Mouse (Mus musculus) CH12.LX (cell line): ENCODE data around the gene Slc43a2. TPM values are rescaled to one million over a fixed set of nuclear protein-coding genes. Genes with fewer than 3 reads are reported as not detected.

Experiments
- DNase-seq: peaks from one replicate; pipeline ENCODE4 v3.0.0-alpha.2; 2013; ENCODE audit errors: extremely low read depth
- H3K27ac ChIP-seq: 2 replicates; pipeline ENCODE4 v1.5.1; 2012; ENCODE audit warnings: low read depth, mild to moderate bottlenecking, control low read depth, moderate library complexity; ENCODE audit not compliant: insufficient read depth
- H3K27me3 ChIP-seq: replicated peaks from 2 replicates; pipeline ENCODE3; 2012; ENCODE audit warnings: inconsistent platforms
- H3K36me3 ChIP-seq, 2 experiments: replicated peaks in 1 of 2; 2 replicates each; pipeline versions ENCODE3 to v1.6.1; 2012; ENCODE audit warnings: inconsistent platforms in 1 of 2, low read length in 1 of 2, mild to moderate bottlenecking in 1 of 2, mixed read lengths in 1 of 2, moderate library complexity in 1 of 2; ENCODE audit not compliant: control insufficient read depth in 1 of 2, insufficient read depth in 1 of 2
- H3K4me1 ChIP-seq, 2 experiments: 2 replicates each; pipeline ENCODE4 v1.6.1; 2012; ENCODE audit warnings: inconsistent platforms in 1 of 2, moderate library complexity in 1 of 2; ENCODE audit not compliant: insufficient read depth in 2 of 2, control insufficient read depth in 1 of 2
- H3K4me2 ChIP-seq: 2 replicates; pipeline ENCODE4 v1.6.1; 2012; ENCODE audit warnings: low read depth, mild to moderate bottlenecking, control low read depth; ENCODE audit not compliant: poor library complexity, insufficient read depth, severe bottlenecking
- H3K4me3 ChIP-seq, 3 experiments: fragments of 150-350 bp in 1 of 3; sonication (generic) in 1 of 3; replicated peaks in 1 of 3; 2 replicates each; pipeline versions ENCODE3 to v1.5.1; 2011 to 2012; ENCODE audit warnings: low read depth in 2 of 3, low read length in 2 of 3, mild to moderate bottlenecking in 2 of 3, moderate library complexity in 2 of 3, control low read depth in 1 of 3, improper control_type of control experiment in 1 of 3, inconsistent platforms in 1 of 3, mixed read lengths in 1 of 3; ENCODE audit not compliant: poor library complexity in 1 of 3
- H3K79me2 ChIP-seq: replicated peaks from 2 replicates; pipeline ENCODE4 v1.6.1; 2012; ENCODE audit warnings: mild to moderate bottlenecking, moderate library complexity; ENCODE audit not compliant: control insufficient read depth, poor library complexity, insufficient read depth, severe bottlenecking; ENCODE audit errors: extremely low read depth
- H3K9ac ChIP-seq: 2 replicates; pipeline ENCODE4 v1.6.1; 2012; ENCODE audit warnings: low read depth, mild to moderate bottlenecking, control low read depth, moderate library complexity; ENCODE audit not compliant: insufficient read depth
- H3K9me3 ChIP-seq: replicated peaks from 2 replicates; pipeline ENCODE3; 2012; ENCODE audit warnings: low read length, inconsistent platforms, mixed read lengths
- BHLHE40 ChIP-seq: IDR thresholded peaks from 2 replicates; pipeline ENCODE4 v1.6.1; 2011; ENCODE audit warnings: mild to moderate bottlenecking, low read depth, low read length, improper control_type of control experiment
- CHD2 ChIP-seq: IDR thresholded peaks from 2 replicates; pipeline ENCODE4 v1.6.1; 2011; ENCODE audit warnings: low read length, improper control_type of control experiment
- ELF1 ChIP-seq: IDR thresholded peaks from 2 replicates; pipeline ENCODE4 v1.6.1; 2014; ENCODE audit warnings: low read depth, mild to moderate bottlenecking, inconsistent platforms, low read length, improper control_type of control experiment
- EP300 ChIP-seq: IDR thresholded peaks from 2 replicates; pipeline ENCODE4 v1.6.1; 2011; ENCODE audit warnings: low read length, improper control_type of control experiment
- HCFC1 ChIP-seq: IDR thresholded peaks from 2 replicates; pipeline ENCODE4 v1.6.1; 2012; ENCODE audit warnings: low read depth, mild to moderate bottlenecking, inconsistent platforms, low read length, improper control_type of control experiment
- IRF4 ChIP-seq: IDR thresholded peaks from 2 replicates; pipeline ENCODE4 v1.6.1; 2014; ENCODE audit warnings: low read depth, mild to moderate bottlenecking, inconsistent platforms, low read length, improper control_type of control experiment
- KAT2A ChIP-seq: IDR thresholded peaks from 2 replicates; pipeline ENCODE4 v1.6.1; 2012; ENCODE audit warnings: low read length, improper control_type of control experiment, inconsistent platforms; ENCODE audit not compliant: insufficient replicate concordance
- MAFK ChIP-seq: IDR thresholded peaks from 2 replicates; pipeline ENCODE4 v1.6.1; 2011; ENCODE audit warnings: low read length, improper control_type of control experiment; ENCODE audit not compliant: insufficient replicate concordance
- MAX ChIP-seq: IDR thresholded peaks from 2 replicates; pipeline ENCODE4 v1.6.1; 2011; ENCODE audit warnings: low read length, improper control_type of control experiment
- MAZ ChIP-seq: IDR thresholded peaks from 2 replicates; pipeline ENCODE4 v1.6.1; 2012; ENCODE audit warnings: low read depth, mild to moderate bottlenecking, inconsistent platforms, low read length, improper control_type of control experiment, moderate library complexity
- MEF2A ChIP-seq: IDR thresholded peaks from 2 replicates; pipeline ENCODE4 v1.6.1; 2014; ENCODE audit warnings: low read depth, mild to moderate bottlenecking, inconsistent platforms, low read length, improper control_type of control experiment, borderline replicate concordance
- MXI1 ChIP-seq: IDR thresholded peaks from 2 replicates; pipeline ENCODE4 v1.6.1; 2011; ENCODE audit warnings: mild to moderate bottlenecking, low read depth, low read length, improper control_type of control experiment
- NELFE ChIP-seq: IDR thresholded peaks from 2 replicates; pipeline ENCODE4 v1.6.1; 2011; ENCODE audit warnings: low read depth, low read length, improper control_type of control experiment
- POLR2A ChIP-seq: IDR thresholded peaks from 2 replicates; pipeline ENCODE4 v1.6.1; 2011; ENCODE audit warnings: low read depth, mild to moderate bottlenecking, improper control_type of control experiment, low read length
- POLR2AphosphoS2 ChIP-seq: IDR thresholded peaks from 2 replicates; pipeline ENCODE4 v1.6.1; 2011; ENCODE audit warnings: low read depth, low read length, improper control_type of control experiment
- RCOR1 ChIP-seq: conservative IDR thresholded peaks from 2 replicates; pipeline ENCODE4 v1.6.1; 2012; ENCODE audit warnings: low read depth, mild to moderate bottlenecking, inconsistent platforms, low read length, improper control_type of control experiment
- TCF12 ChIP-seq: IDR thresholded peaks from 2 replicates; pipeline ENCODE4 v1.6.1; 2014; ENCODE audit warnings: low read depth, mild to moderate bottlenecking, inconsistent platforms, low read length, improper control_type of control experiment
- USF1 ChIP-seq: IDR thresholded peaks from 2 replicates; pipeline ENCODE4 v1.6.1; 2014; ENCODE audit warnings: low read depth, mild to moderate bottlenecking, inconsistent platforms, low read length, improper control_type of control experiment
- dilution Hi-C: fragments of 300-500 bp; cut with MboI; formaldehyde crosslinking; loops from 2 replicates; pipeline ENCODE4 v1.14.3; 2020; ENCODE audit warnings: low sequenced_read_pairs; ENCODE audit not compliant: extremely low pct_unique_long_range_greater_than_20kb, extremely low pct_ligation_motif_present
- in situ Hi-C: fragments of 300-500 bp; cut with MboI; formaldehyde crosslinking; loops from 3 replicates; pipeline ENCODE4 v1.14.3; 2019; ENCODE audit warnings: low sequenced_read_pairs, low pct_ligation_motif_present, low pct_unique_long_range_greater_than_20kb, mixed read lengths
- polyA plus RNA-seq: library from polyadenylated mRNA; unstranded; fragments of >175 nt; gene quantifications from 2 replicates; pipeline ENCODE4 v1.2.1, GENCODE M21; 2012; ENCODE audit warnings: low read depth; ENCODE audit not compliant: insufficient read length
- total RNA-seq, 2 experiments: library from RNA; depleted of rRNA; stranded (reverse); fragments of 300-350 nt in 1 of 2; fragments of >200 nt in 1 of 2; gene quantifications; 2 replicates each; pipeline ENCODE4 v1.2.3; 2012 to 2014

The Slc43a2 gene
- total and polyA plus RNA-seq, 3 experiments = 5.0 to 8.9 (median 8.8) TPM

- TF ChIP-seq MAX = peak; percentile 35; the same call in 1 of the 2 replicates
- peak; percentile 92 for TF ChIP-seq CHD2
- TF ChIP-seq NELFE = peak; percentile 84
- TF ChIP-seq KAT2A = peak; percentile 85; the same call in 1 of the 2 replicates
- peak; percentile 96 for TF ChIP-seq ELF1
- TF ChIP-seq EP300 = no peak
- no peak for TF ChIP-seq BHLHE40
- TF ChIP-seq TCF12 = peak; percentile 84
- TF ChIP-seq MAZ = no peak
Measured at GRCm38 (mm10) chr11:75486601-75487285, 44.8 kb upstream of the Slc43a2 start, which contains the start of gene Prpf8 (continued).

- peak overlapping the region; percentile 90 for H3K4me2 ChIP-seq
- peak; percentile 39 for DNase-seq
- in situ Hi-C loops = no loop called here
- H3K27me3 ChIP-seq = no peaks in the 10 kb centered on the region
- H3K36me3 ChIP-seq = peaks cover 38 to 47% of the 10 kb centered on the region in 2 experiments
- H3K27ac ChIP-seq = no peak overlapping the region
- dilution Hi-C loops = no loop called here
- H3K9me3 ChIP-seq = no peaks in the 10 kb centered on the region
- peak overlapping the region; percentile 97 for H3K9ac ChIP-seq
- H3K79me2 ChIP-seq = peaks cover 36% of the 10 kb centered on the region
- TF ChIP-seq MXI1 = no peak; the same call in 1 of the 2 replicates
- no peak for TF ChIP-seq RCOR1
- no peak for TF ChIP-seq IRF4
- no peak for TF ChIP-seq MAZ
- TF ChIP-seq HCFC1 = no peak
- TF ChIP-seq CHD2 = no peak
- no peak for TF ChIP-seq EP300
- no peak for TF ChIP-seq NELFE
- TF ChIP-seq MAX = no peak
- no peak for TF ChIP-seq POLR2AphosphoS2
- TF ChIP-seq USF1 = no peak
- TF ChIP-seq POLR2A = no peak; the same call in 1 of the 2 replicates
- TF ChIP-seq MEF2A = no peak
- no peak for TF ChIP-seq MAFK
- H3K4me1 ChIP-seq = peaks cover 3 to 36% of the 10 kb centered on the region in 2 experiments
- peak overlapping the region; percentile 81 to 96 (median 83) for H3K4me3 ChIP-seq
Measured at GRCm38 (mm10) chr11:75487496-75487895, 44.0 kb upstream of the Slc43a2 start.
